Mouse (Mus musculus): ENCODE measurements around the gene Fkbpl. TPM values are rescaled to one million over a fixed set of nuclear protein-coding genes. Genes with fewer than 3 reads are reported as not detected.

Gene Fkbpl
- polyA plus RNA-seq, 1 experiment from 2014 or later, result 16.6 TPM

GRCm38 (mm10) chr17:34635671-34636070 is 8.9 kb upstream of the Fkbpl start:
- Histone ChIP-seq H3K27me3 (ENCODE audit: control insufficient read depth, insufficient read depth, low read length) (peaks cover 19% of the 10 kb centered on the region), H3K9me3 (replicated peaks; ENCODE audit: control insufficient read depth, low read length) (no peaks in the 10 kb centered on the region), H3K9ac (replicated peaks; ENCODE audit: low read length) (no peak overlapping the region), H3K4me1 (ENCODE audit: control insufficient read depth, insufficient read depth, low read length) (peaks cover 8% of the 10 kb centered on the region), H3K4me2 (ENCODE audit: low read depth, low read length) (no peak overlapping the region), H3K36me3 (replicated peaks; ENCODE audit: control insufficient read depth, insufficient read depth, low read depth, low read length) (no peaks in the 10 kb centered on the region), H3K27ac (replicated peaks; ENCODE audit: low read depth, low read length) (no peak overlapping the region), H3K4me3 (ENCODE audit: low read depth, low read length) (no peak overlapping the region)
- DNase-seq (ENCODE audit: low spot score) (no peak), ATAC-seq (replicated peaks; ENCODE audit: insufficient number of reproducible peaks, low FRiP score, low TSS enrichment, low read depth) (no peak)
- WGBS, result 75% methylated on average over 2 of the region's 2 CpGs

- no peak for DNase-seq (ENCODE audit: low spot score)
- Histone ChIP-seq H3K27me3 (ENCODE audit: control insufficient read depth, insufficient read depth, low read length) (peaks cover 6% of the 10 kb centered on the region; the same call in 1 of the 2 replicates), H3K36me3 (replicated peaks; ENCODE audit: control insufficient read depth, insufficient read depth, low read depth, low read length) (no peaks in the 10 kb centered on the region), H3K4me3 (ENCODE audit: low read depth, low read length) (no peak overlapping the region), H3K4me2 (ENCODE audit: low read depth, low read length) (no peak overlapping the region), H3K9ac (replicated peaks; ENCODE audit: low read length) (no peak overlapping the region), H3K27ac (replicated peaks; ENCODE audit: low read depth, low read length) (no peak overlapping the region), H3K9me3 (replicated peaks; ENCODE audit: control insufficient read depth, low read length) (no peaks in the 10 kb centered on the region), H3K4me1 (ENCODE audit: control insufficient read depth, insufficient read depth, low read length) (no peaks in the 10 kb centered on the region)
- ATAC-seq (replicated peaks; ENCODE audit: insufficient number of reproducible peaks, low FRiP score, low TSS enrichment, low read depth), result no peak; the same call in 1 of the 2 replicates
- 64% methylated on average over 3 of the region's 3 CpGs for WGBS
These were observed 7.1 kb upstream of the Fkbpl start for GRCm38 (mm10) chr17:34637459-34637858.

DNA sequence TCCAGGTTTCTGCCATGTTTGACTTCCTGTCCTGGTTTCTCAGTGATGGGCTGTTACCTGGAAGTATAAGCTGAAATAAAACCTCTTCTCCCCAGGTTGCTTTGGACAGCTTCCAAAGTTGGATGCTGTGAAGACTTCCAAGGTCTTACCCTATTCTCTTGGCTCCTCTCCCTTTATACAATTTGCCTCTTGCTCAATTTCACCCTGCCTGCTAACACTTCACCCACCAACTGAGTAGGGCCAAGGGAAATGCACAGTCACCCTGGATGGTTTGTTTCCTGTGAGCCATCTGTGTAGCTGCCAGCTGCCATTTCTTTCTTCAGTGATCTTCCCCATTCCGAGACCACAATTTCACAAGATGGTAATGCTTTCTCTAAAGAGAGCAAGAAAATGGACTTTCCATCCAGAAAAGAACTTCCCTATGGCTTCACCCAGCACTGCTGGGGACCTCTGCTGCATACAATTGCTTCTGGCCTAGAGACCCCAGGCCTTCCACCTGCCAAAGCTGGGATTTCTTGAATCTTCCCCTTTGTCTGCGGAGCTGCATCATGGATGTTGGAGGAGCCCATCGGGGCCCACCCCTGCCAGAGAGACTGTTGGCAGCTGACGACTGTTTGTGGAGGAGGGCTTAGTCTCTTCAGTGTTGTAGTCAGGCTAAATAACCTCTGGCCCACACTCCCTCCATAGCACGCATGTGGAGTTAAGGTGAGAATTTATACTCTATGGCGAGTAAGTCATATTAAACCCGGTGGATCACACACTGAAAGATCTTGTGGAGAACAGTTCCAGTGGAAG is 4.9 kb upstream of the Fkbpl start:
- DNase-seq (ENCODE audit: low spot score) (no peak), ATAC-seq (replicated peaks; ENCODE audit: insufficient number of reproducible peaks, low FRiP score, low TSS enrichment, low read depth) (no peak)
- Histone ChIP-seq H3K4me3 (ENCODE audit: low read depth, low read length) (no peak overlapping the region), H3K9ac (replicated peaks; ENCODE audit: low read length) (no peak overlapping the region), H3K36me3 (replicated peaks; ENCODE audit: control insufficient read depth, insufficient read depth, low read depth, low read length) (no peaks in the 10 kb centered on the region), H3K4me2 (ENCODE audit: low read depth, low read length) (no peak overlapping the region), H3K4me1 (ENCODE audit: control insufficient read depth, insufficient read depth, low read length) (no peaks in the 10 kb centered on the region), H3K9me3 (replicated peaks; ENCODE audit: control insufficient read depth, low read length) (no peaks in the 10 kb centered on the region), H3K27me3 (ENCODE audit: control insufficient read depth, insufficient read depth, low read length) (no peaks in the 10 kb centered on the region), H3K27ac (replicated peaks; ENCODE audit: low read depth, low read length) (no peak overlapping the region)
- WGBS, result 87% methylated on average over 7 of the region's 7 CpGs

DNA sequence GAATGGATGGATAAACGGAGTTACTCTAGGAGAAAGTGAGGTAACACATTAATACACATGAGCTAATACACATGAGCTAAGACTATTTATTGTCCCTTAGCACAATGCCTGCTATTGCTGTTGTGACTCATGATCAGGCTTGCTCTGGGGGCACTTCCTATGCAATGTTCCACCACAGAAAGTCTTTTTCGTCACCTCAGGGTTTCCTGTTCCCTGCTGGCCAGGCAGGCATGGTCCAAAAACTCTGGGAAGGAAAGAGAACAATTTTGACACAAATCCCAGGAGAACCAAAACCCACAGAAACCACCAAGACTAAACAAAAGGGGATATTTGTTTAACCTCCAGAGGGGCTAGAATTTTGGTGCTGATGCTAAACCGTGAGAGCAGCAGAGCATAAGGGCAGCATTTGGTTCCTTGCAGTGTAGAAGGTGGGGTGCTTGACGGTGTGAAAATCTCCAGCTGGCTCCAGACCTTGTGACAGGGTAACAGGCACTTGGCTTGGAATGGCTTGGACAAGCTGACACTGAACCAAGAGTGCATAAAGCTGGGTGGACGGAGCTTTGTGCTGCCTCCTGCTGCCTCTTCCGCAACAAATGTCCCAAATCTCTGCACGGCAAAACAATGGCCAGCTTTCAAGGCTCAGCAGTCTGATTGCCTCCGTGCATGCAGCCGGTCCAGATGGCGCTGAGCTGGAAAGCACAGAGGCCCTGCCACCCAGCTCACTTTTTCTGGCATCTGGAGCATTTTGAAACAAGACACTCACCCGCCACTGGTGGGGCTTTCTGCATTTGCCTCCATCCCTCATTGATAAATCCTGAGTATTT is 3.6 kb upstream of the Fkbpl start:
- no peaks in the 10 kb centered on the region for H3K27me3 ChIP-seq (ENCODE audit: control insufficient read depth, insufficient read depth, low read length)
- H3K4me3 ChIP-seq (ENCODE audit: low read depth, low read length), result no peak overlapping the region
- H3K9ac ChIP-seq (replicated peaks; ENCODE audit: low read length), result peak overlapping the region; percentile 50
- peak; percentile 48 for ATAC-seq (replicated peaks; ENCODE audit: insufficient number of reproducible peaks, low FRiP score, low TSS enrichment, low read depth)
- peak; percentile 60 for DNase-seq (ENCODE audit: low spot score)
- no peaks in the 10 kb centered on the region for H3K4me1 ChIP-seq (ENCODE audit: control insufficient read depth, insufficient read depth, low read length)
- no peaks in the 10 kb centered on the region for H3K36me3 ChIP-seq (replicated peaks; ENCODE audit: control insufficient read depth, insufficient read depth, low read depth, low read length)
- no peaks in the 10 kb centered on the region for H3K9me3 ChIP-seq (replicated peaks; ENCODE audit: control insufficient read depth, low read length)
- H3K27ac ChIP-seq (replicated peaks; ENCODE audit: low read depth, low read length), result peak overlapping the region; percentile 74
- 12% methylated on average over 11 of the region's 11 CpGs for WGBS
- 0 out of 2 replicates have a peak overlapping the region, but pooled peaks have one; percentile 3 for H3K4me2 ChIP-seq (ENCODE audit: low read depth, low read length)

- H3K4me3 ChIP-seq (ENCODE audit: low read depth, low read length), result no peak overlapping the region
- H3K27me3 ChIP-seq (ENCODE audit: control insufficient read depth, insufficient read depth, low read length), result no peaks in the 10 kb centered on the region
- H3K4me1 ChIP-seq (ENCODE audit: control insufficient read depth, insufficient read depth, low read length), result no peaks in the 10 kb centered on the region
- H3K9me3 ChIP-seq (replicated peaks; ENCODE audit: control insufficient read depth, low read length), result no peaks in the 10 kb centered on the region
- H3K27ac ChIP-seq (replicated peaks; ENCODE audit: low read depth, low read length), result no peak overlapping the region
- H3K36me3 ChIP-seq (replicated peaks; ENCODE audit: control insufficient read depth, insufficient read depth, low read depth, low read length), result no peaks in the 10 kb centered on the region
- H3K4me2 ChIP-seq (ENCODE audit: low read depth, low read length), result no peak overlapping the region
- ATAC-seq (replicated peaks; ENCODE audit: insufficient number of reproducible peaks, low FRiP score, low TSS enrichment, low read depth) (no peak), DNase-seq (ENCODE audit: low spot score) (no peak)
- 79% methylated on average over 3 of the region's 3 CpGs for WGBS
- H3K9ac ChIP-seq (replicated peaks; ENCODE audit: low read length), result no peak overlapping the region
These were observed 2.6 kb upstream of the Fkbpl start for GRCm38 (mm10) chr17:34641945-34642344.

DNA sequence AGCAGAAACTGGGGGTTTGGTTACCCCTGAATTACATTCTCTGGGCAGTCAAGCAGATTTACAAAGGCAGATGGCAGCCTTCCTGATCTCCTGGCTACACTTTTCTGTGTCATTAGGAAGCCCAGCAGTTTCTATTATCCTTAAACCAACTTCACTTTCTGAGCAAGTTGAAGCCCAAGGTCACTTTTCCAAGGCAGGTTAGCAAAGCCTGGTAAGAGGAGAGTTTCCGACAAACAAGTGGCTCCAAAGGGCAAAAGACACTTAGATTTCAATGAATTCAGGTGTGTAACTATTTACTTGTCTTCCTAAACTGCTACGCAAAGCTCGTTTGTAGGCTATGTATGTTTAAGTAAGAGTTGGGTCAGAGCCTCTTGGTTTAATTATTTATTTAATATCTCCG is 1.2 kb upstream of the Fkbpl start:
- no peaks in the 10 kb centered on the region for H3K27me3 ChIP-seq (ENCODE audit: control insufficient read depth, insufficient read depth, low read length)
- H3K9ac ChIP-seq (replicated peaks; ENCODE audit: low read length), result no peak overlapping the region
- ATAC-seq (replicated peaks; ENCODE audit: insufficient number of reproducible peaks, low FRiP score, low TSS enrichment, low read depth) (no peak), DNase-seq (ENCODE audit: low spot score) (no peak)
- no peaks in the 10 kb centered on the region for H3K9me3 ChIP-seq (replicated peaks; ENCODE audit: control insufficient read depth, low read length)
- H3K27ac ChIP-seq (replicated peaks; ENCODE audit: low read depth, low read length), result no peak overlapping the region
- H3K4me1 ChIP-seq (ENCODE audit: control insufficient read depth, insufficient read depth, low read length), result peaks cover 5% of the 10 kb centered on the region; the same call in 1 of the 2 replicates
- no peak overlapping the region for H3K4me3 ChIP-seq (ENCODE audit: low read depth, low read length)
- H3K36me3 ChIP-seq (replicated peaks; ENCODE audit: control insufficient read depth, insufficient read depth, low read depth, low read length), result no peaks in the 10 kb centered on the region
- H3K4me2 ChIP-seq (ENCODE audit: low read depth, low read length), result no peak overlapping the region
- WGBS, result 87% methylated on average over 4 of the region's 4 CpGs

DNA sequence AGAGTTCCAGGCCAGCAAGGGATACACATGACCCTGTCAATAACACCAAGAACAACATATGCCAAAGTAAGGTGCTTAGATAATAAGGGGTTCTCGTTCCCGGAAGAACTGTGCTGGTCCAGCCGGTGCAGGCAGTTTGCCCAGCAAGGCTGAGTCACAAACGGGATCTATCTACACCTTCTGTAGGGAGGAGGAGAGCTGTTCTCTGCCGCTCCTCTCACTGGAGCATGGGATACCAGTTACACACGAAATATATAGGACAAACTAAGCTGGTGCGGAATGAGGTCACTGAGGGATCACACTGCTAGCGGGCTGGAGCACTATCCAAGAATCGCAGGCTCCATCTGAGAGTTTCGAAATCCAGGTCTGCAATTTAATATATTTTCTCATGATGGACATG is 620 bp upstream of the Fkbpl start:
- no peak overlapping the region for H3K27ac ChIP-seq (replicated peaks; ENCODE audit: low read depth, low read length)

More for the DNA sequence above, 620 bp upstream of the Fkbpl start:
- no peak overlapping the region for H3K4me3 ChIP-seq (ENCODE audit: low read depth, low read length)
- H3K27me3 ChIP-seq (ENCODE audit: control insufficient read depth, insufficient read depth, low read length), result no peaks in the 10 kb centered on the region
- no peak for DNase-seq (ENCODE audit: low spot score)
- peaks cover 5% of the 10 kb centered on the region; the same call in 1 of the 2 replicates for H3K4me1 ChIP-seq (ENCODE audit: control insufficient read depth, insufficient read depth, low read length)
- 86% methylated on average over 10 of the region's 10 CpGs for WGBS
- ATAC-seq (replicated peaks; ENCODE audit: insufficient number of reproducible peaks, low FRiP score, low TSS enrichment, low read depth), result no peak
- H3K36me3 ChIP-seq (replicated peaks; ENCODE audit: control insufficient read depth, insufficient read depth, low read depth, low read length), result no peaks in the 10 kb centered on the region
- H3K9ac ChIP-seq (replicated peaks; ENCODE audit: low read length), result no peak overlapping the region
- H3K9me3 ChIP-seq (replicated peaks; ENCODE audit: control insufficient read depth, low read length), result no peaks in the 10 kb centered on the region
- H3K4me2 ChIP-seq (ENCODE audit: low read depth, low read length), result no peak overlapping the region

All from embryonic facial prominence, embryonic 11.5 days (tissue).